Mouse (Mus musculus): Measurements from ENCODE around the gene Igsf9. TPM values are rescaled to one million over a fixed set of nuclear protein-coding genes. Genes with fewer than 3 reads are reported as not detected.

The Igsf9 gene
- polyA plus RNA-seq, 1 experiment: 4.1 TPM

DNA sequence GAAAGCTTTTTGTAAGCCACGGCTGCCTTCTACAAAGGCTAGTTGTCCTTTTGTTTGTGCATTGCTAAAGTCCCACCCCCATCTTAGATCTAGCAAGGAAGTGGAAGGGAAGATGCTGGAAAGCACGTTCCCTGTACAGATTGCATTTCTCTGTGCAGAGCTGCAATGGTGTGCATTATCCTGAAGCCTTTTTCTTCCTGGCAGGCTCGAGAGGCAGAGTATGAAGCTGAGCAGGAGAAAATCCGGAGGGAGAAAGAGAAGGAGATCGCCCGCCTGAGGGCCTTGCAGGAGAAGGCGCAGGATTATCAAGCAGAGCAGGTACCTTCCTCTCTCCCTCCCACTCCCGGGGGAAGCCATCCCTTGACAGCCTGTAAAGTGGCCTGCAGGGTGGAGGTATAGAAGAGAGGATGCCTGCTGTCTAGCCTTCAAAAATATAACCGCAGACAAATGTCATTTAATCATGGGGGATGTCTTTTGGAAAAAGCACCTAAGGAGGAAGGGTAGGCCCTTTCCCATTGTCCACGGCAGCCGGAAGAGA, 58.8 kb downstream of the Igsf9 start:
- H3ac ChIP-seq (ENCODE audit: control insufficient read depth, insufficient read length, low read depth): no peak overlapping the region
- no peaks in the 10 kb centered on the region for H3K36me3 ChIP-seq (ENCODE audit: control insufficient read depth, insufficient read depth)
- no peak overlapping the region for H3K4me3 ChIP-seq (ENCODE audit: insufficient read depth, poor library complexity, severe bottlenecking)
- peaks cover 8% of the 10 kb centered on the region for H3K27me3 ChIP-seq (ENCODE audit: control insufficient read depth, insufficient read depth, insufficient read length)
- no peaks in the 10 kb centered on the region for H3K79me2 ChIP-seq (ENCODE audit: control insufficient read depth, insufficient read depth)
- no peaks in the 10 kb centered on the region for H3K79me3 ChIP-seq (ENCODE audit: low read depth)
- TF ChIP-seq CEBPB (IDR thresholded peaks at IDR 0.05; ENCODE audit: low read depth) (no peak), MAX (IDR thresholded peaks at IDR 0.05) (no peak), CTCF (IDR thresholded peaks at IDR 0.05; ENCODE audit: control insufficient read depth, insufficient read depth, insufficient read length) (no peak), MYOG (IDR thresholded peaks at IDR 0.05; ENCODE audit: control insufficient read depth, extremely low read depth, insufficient read length) (no peak), USF1 (IDR thresholded peaks at IDR 0.05; ENCODE audit: low read depth) (no peak), MYOD1 (IDR thresholded peaks at IDR 0.05; ENCODE audit: control insufficient read depth, insufficient read length, low read depth) (no peak)

GRCm38 (mm10) chr1:172546062-172546461, 64.5 kb downstream of the Igsf9 start:
- no peaks in the 10 kb centered on the region for H3K79me2 ChIP-seq (ENCODE audit: control insufficient read depth, insufficient read depth)
- peaks cover 8% of the 10 kb centered on the region for H3K27me3 ChIP-seq (ENCODE audit: control insufficient read depth, insufficient read depth, insufficient read length)
- no peak overlapping the region for H3K4me3 ChIP-seq (ENCODE audit: insufficient read depth, poor library complexity, severe bottlenecking)
- H3K79me3 ChIP-seq (ENCODE audit: low read depth): no peaks in the 10 kb centered on the region
- TF ChIP-seq MYOD1 (IDR thresholded peaks at IDR 0.05; ENCODE audit: control insufficient read depth, insufficient read length, low read depth): no peak
- no peak for TF ChIP-seq MAX (IDR thresholded peaks at IDR 0.05)
- TF ChIP-seq USF1 (IDR thresholded peaks at IDR 0.05; ENCODE audit: low read depth): no peak
- TF ChIP-seq FOSL1 (IDR thresholded peaks at IDR 0.05; ENCODE audit: insufficient read depth, low read length, poor library complexity, severe bottlenecking): no peak
- TF ChIP-seq MYOG (IDR thresholded peaks at IDR 0.05; ENCODE audit: control insufficient read depth, extremely low read depth, insufficient read length): no peak
- no peak for TF ChIP-seq CTCF (IDR thresholded peaks at IDR 0.05; ENCODE audit: control insufficient read depth, insufficient read depth, insufficient read length)
- no peak for TF ChIP-seq CEBPB (IDR thresholded peaks at IDR 0.05; ENCODE audit: low read depth)
- H3ac ChIP-seq (ENCODE audit: control insufficient read depth, insufficient read length, low read depth): no peak overlapping the region
- no peaks in the 10 kb centered on the region for H3K36me3 ChIP-seq (ENCODE audit: control insufficient read depth, insufficient read depth)

Other genes with a start within 250 kb of the Igsf9 start
- gene Atp1a4, start 223.4 kb upstream of the Igsf9 start, polyA plus RNA-seq (2012; fragmentation: generic; extraction: Trizol): not detected
- gene Igsf8, start 220.1 kb upstream of the Igsf9 start, polyA plus RNA-seq (2012; fragmentation: generic; extraction: Trizol): 95.3 TPM
- 0.76 TPM for gene Atp1a2, start 183.7 kb upstream of the Igsf9 start, polyA plus RNA-seq (2012; fragmentation: generic; extraction: Trizol)
- gene Kcnj9, start 152.5 kb upstream of the Igsf9 start, polyA plus RNA-seq (2012; fragmentation: generic; extraction: Trizol): 0.06 TPM
- gene Kcnj10, start 140.6 kb upstream of the Igsf9 start, polyA plus RNA-seq (2012; fragmentation: generic; extraction: Trizol): not detected
- 3.8 TPM for gene Pigm, start 105.2 kb upstream of the Igsf9 start, polyA plus RNA-seq (2012; fragmentation: generic; extraction: Trizol)
- 0.19 TPM for gene Slamf9, start 6.4 kb upstream of the Igsf9 start, polyA plus RNA-seq (2012; fragmentation: generic; extraction: Trizol)
- gene Tagln2, start 18.3 kb downstream of the Igsf9 start, polyA plus RNA-seq (2012; fragmentation: generic; extraction: Trizol): 771 TPM
- not detected for gene Cfap45, start 39.0 kb downstream of the Igsf9 start, polyA plus RNA-seq (2012; fragmentation: generic; extraction: Trizol)
- not detected for gene Vsig8, start 74.2 kb downstream of the Igsf9 start, polyA plus RNA-seq (2012; fragmentation: generic; extraction: Trizol)
- gene Slamf8, start 108.8 kb downstream of the Igsf9 start, polyA plus RNA-seq (2012; fragmentation: generic; extraction: Trizol): not detected
- gene Fcrl6, start 120.8 kb downstream of the Igsf9 start, polyA plus RNA-seq (2012; fragmentation: generic; extraction: Trizol): not detected
- gene Dusp23, start 151.2 kb downstream of the Igsf9 start, polyA plus RNA-seq (2012; fragmentation: generic; extraction: Trizol): 0.89 TPM
- not detected for gene Crp, start 216.3 kb downstream of the Igsf9 start, polyA plus RNA-seq (2012; fragmentation: generic; extraction: Trizol)

Data from C2C12 (cell line).